20 mouse cellular contexts compared by ENCODE assay signal in genomic region chr2:58485683-58486082, GRCm38 (mm10). TPM values are rescaled to one million over a fixed set of nuclear protein-coding genes. Genes with fewer than 3 reads are reported as not detected.
DNase-seq lines count a peak whose midpoint lies in the region; ATAC-seq and TF ChIP-seq lines count a peak whose summit lies in the region.
"Had no signal": no experiment of that assay in that cellular context is flagged by ENCODE, and none has a peak within 500 bp of the region (broad histone marks: within the 10 kb centered on the region; RNA-seq: fewer than 3 reads in every experiment).

No protein-coding gene starts in this region.

- H3K4me1 ChIP-seq in heart, embryonic 14.5 days (ENCODE audit: control insufficient read depth in 2 of 2, insufficient read depth in 2 of 2, low read length in 2 of 2): peaks cover 50 to 62% of the 10 kb centered on the region in 2 experiments
- H3K4me1 ChIP-seq in limb, embryonic 13.5 days: peaks cover 41% of the 10 kb centered on the region
- H3K4me1 ChIP-seq: megakaryocyte, embryonic 14.5 days had no signal

- no peak for DNase-seq in heart, adult 18-20 months
- peak; percentile 26 for DNase-seq in urinary bladder, postnatal 14 days (ENCODE audit: low spot score)
- no peak for DNase-seq in urinary bladder, postnatal 25 days (ENCODE audit: low spot score)
- no peak for DNase-seq in gastrocnemius, adult 2 months
- DNase-seq in kidney, postnatal 14 days: no peak
- DNase-seq: liver; thymus, postnatal 4 days had no signal

- WGBS in heart, embryonic 14.5 days: 55% methylated on average over 3 of the region's 3 CpGs
- WGBS in limb, embryonic 13.5 days: 53% methylated on average over 3 of the region's 3 CpGs

- no peak overlapping the region for H3K4me3 ChIP-seq in heart, embryonic 14.5 days (ENCODE audit: control insufficient read depth in 1 of 2, insufficient read depth in 1 of 2, low read depth in 1 of 2, low read length in 2 of 2)
- no peak overlapping the region for H3K4me3 ChIP-seq in limb, embryonic 13.5 days
- no peak overlapping the region for H3K4me3 ChIP-seq in gastrocnemius, adult 2 months
- H3K4me3 ChIP-seq: embryonic facial prominence, embryonic 12.5 days; forebrain, embryonic 12.5 days; hindbrain, embryonic 12.5 days; megakaryocyte, embryonic 14.5 days had no signal

- intact Hi-C loops in gastrocnemius, adult 2 months (cut with DNase I): no loop called here

- H3K36me3 ChIP-seq in heart, embryonic 14.5 days (ENCODE audit: control insufficient read depth, insufficient read depth, low read length): 0 out of 2 replicates have a peak, but pooled peaks cover 4% of the 10 kb centered on the region
- H3K36me3 ChIP-seq in limb, embryonic 13.5 days: peaks cover 8% of the 10 kb centered on the region; the same call in 1 of the 2 replicates
- H3K36me3 ChIP-seq: embryonic facial prominence, embryonic 12.5 days; forebrain, embryonic 12.5 days; hindbrain, embryonic 12.5 days had no signal

- ATAC-seq in heart, embryonic 14.5 days (ENCODE audit: insufficient number of reproducible peaks, insufficient read depth, low FRiP score, low read depth): no peak
- ATAC-seq in limb, embryonic 13.5 days (ENCODE audit: low FRiP score, low read depth): no peak
- ATAC-seq: intestine, embryonic 16.5 days had no signal

- no peak overlapping the region for H3K9ac ChIP-seq in heart, embryonic 14.5 days (ENCODE audit: low read length)
- no peak overlapping the region for H3K9ac ChIP-seq in limb, embryonic 13.5 days
- H3K9ac ChIP-seq: embryonic facial prominence, embryonic 12.5 days; forebrain, embryonic 12.5 days; hindbrain, embryonic 12.5 days had no signal

- no peaks in the 10 kb centered on the region for H3K9me3 ChIP-seq in heart, embryonic 14.5 days (ENCODE audit: control insufficient read depth, low read length)
- no peaks in the 10 kb centered on the region for H3K9me3 ChIP-seq in limb, embryonic 13.5 days
- H3K9me3 ChIP-seq: embryonic facial prominence, embryonic 12.5 days; forebrain, embryonic 12.5 days; hindbrain, embryonic 12.5 days had no signal

- H3K27me3 ChIP-seq in heart, embryonic 14.5 days (ENCODE audit: control insufficient read depth, insufficient read depth, low read length): no peaks in the 10 kb centered on the region
- H3K27me3 ChIP-seq in limb, embryonic 13.5 days: no peaks in the 10 kb centered on the region
- H3K27me3 ChIP-seq: embryonic facial prominence, embryonic 12.5 days; forebrain, embryonic 12.5 days; hindbrain, embryonic 12.5 days; megakaryocyte, embryonic 14.5 days had no signal

- no peak overlapping the region for H3K4me2 ChIP-seq in heart, embryonic 14.5 days (ENCODE audit: low read length)
- H3K4me2 ChIP-seq in limb, embryonic 13.5 days (replicated peaks): no peak overlapping the region
- H3K4me2 ChIP-seq: embryonic facial prominence, embryonic 12.5 days; forebrain, embryonic 12.5 days; hindbrain, embryonic 12.5 days had no signal

- no peak for TF ChIP-seq CTCF in gastrocnemius, adult 2 months (IDR thresholded peaks at IDR 0.05)

- peak overlapping the region; percentile 12 to 62; a peak in 2 of 4 replicates for H3K27ac ChIP-seq in heart, embryonic 14.5 days (replicated peaks in 1 of 2; ENCODE audit: control insufficient read depth in 1 of 2, insufficient read depth in 1 of 2, low read depth in 2 of 2, low read length in 2 of 2)
- peak overlapping the region; percentile 12; the same call in 1 of the 2 replicates for H3K27ac ChIP-seq in limb, embryonic 13.5 days
- H3K27ac ChIP-seq in gastrocnemius, adult 2 months: no peak overlapping the region
- H3K27ac ChIP-seq: embryonic facial prominence, embryonic 12.5 days; hindbrain, embryonic 12.5 days had no signal

RNA-seq across cellular contexts. Expression of gene Gm17409, which starts 15.8 kb away (rescaled TPM):
- polyA plus RNA-seq in heart, embryonic 14.5 days (2014; fragmentation: Nextera tagmentation; extraction: Ambion mirVana): not detected in 2 replicates
- not detected for total RNA-seq in heart, adult 18-20 months (2021)
- polyA plus RNA-seq in limb, embryonic 13.5 days (2015; fragmentation: Nextera tagmentation; extraction: Ambion mirVana): not detected in 2 replicates
- not detected for total RNA-seq in gastrocnemius, adult 2 months (2021)
- total RNA-seq: adrenal gland, postnatal 36 days; gastrocnemius, adult 18-20 months; layer of hippocampus, adult 8-10 months; left cerebral cortex, adult 8-10 months; neutrophil, adult 5-6 weeks had no signal
- polyA plus RNA-seq: embryonic facial prominence, embryonic 12.5 days; hindbrain, embryonic 12.5 days; kidney, embryonic 16.5 days had no signal
